Mouse (Mus musculus): ENCODE data around the gene Gm10234. TPM values are rescaled to one million over a fixed set of nuclear protein-coding genes. Genes with fewer than 3 reads are reported as not detected.

The Gm10234 gene
- polyA plus RNA-seq, 1 experiment from 2014 or later, result not detected

DNA sequence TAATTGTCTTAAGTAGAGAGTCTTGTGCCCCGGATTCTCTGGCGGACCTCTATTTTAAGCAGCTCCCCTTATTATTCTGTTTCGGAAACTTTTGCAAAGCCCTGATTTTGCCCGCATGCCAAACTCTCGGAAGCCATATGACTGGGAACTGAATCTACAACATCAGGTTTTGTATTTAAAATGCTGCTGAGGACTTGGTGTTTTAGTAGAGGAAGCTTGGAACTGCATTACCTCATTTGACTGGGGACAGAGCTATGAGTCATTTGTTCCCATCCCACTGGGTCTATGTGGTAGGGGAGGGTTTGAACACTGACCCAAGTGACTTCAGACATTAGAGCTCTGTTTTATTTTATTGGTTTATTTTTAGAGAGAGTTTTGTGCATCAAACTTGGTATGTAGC lies 38.2 kb downstream of the Gm10234 start:
- Histone ChIP-seq H3K27ac (ENCODE audit: low read length) (no peak overlapping the region), H3K36me3 (ENCODE audit: control insufficient read depth, insufficient read depth) (no peaks in the 10 kb centered on the region), H3K27me3 (replicated peaks; ENCODE audit: control insufficient read depth, insufficient read depth, low read length) (no peaks in the 10 kb centered on the region), H3K9ac (replicated peaks; ENCODE audit: low read depth, low read length) (no peak overlapping the region), H3K9me3 (ENCODE audit: control insufficient read depth, low read length) (no peaks in the 10 kb centered on the region), H3K4me3 (replicated peaks; ENCODE audit: low read length) (no peak overlapping the region), H3K4me1 (replicated peaks; ENCODE audit: control insufficient read depth, insufficient read depth, low read length) (no peaks in the 10 kb centered on the region), H3K4me2 (ENCODE audit: low read length) (no peak overlapping the region)
- 79% methylated on average over 5 of the region's 5 CpGs for WGBS
- no peak for ATAC-seq

GRCm38 (mm10) chr6:95362707-95363106 lies 40.8 kb downstream of the Gm10234 start:
- no peaks in the 10 kb centered on the region for H3K4me1 ChIP-seq (replicated peaks; ENCODE audit: control insufficient read depth, insufficient read depth, low read length)
- H3K36me3 ChIP-seq (ENCODE audit: control insufficient read depth, insufficient read depth), result no peaks in the 10 kb centered on the region
- no peaks in the 10 kb centered on the region for H3K27me3 ChIP-seq (replicated peaks; ENCODE audit: control insufficient read depth, insufficient read depth, low read length)
- H3K27ac ChIP-seq (ENCODE audit: low read length), result no peak overlapping the region
- no peaks in the 10 kb centered on the region for H3K9me3 ChIP-seq (ENCODE audit: control insufficient read depth, low read length)
- H3K4me3 ChIP-seq (replicated peaks; ENCODE audit: low read length), result no peak overlapping the region
- H3K4me2 ChIP-seq (ENCODE audit: low read length), result no peak overlapping the region
- no peak overlapping the region for H3K9ac ChIP-seq (replicated peaks; ENCODE audit: low read depth, low read length)
- ATAC-seq, result no peak
- WGBS, result 80% methylated on average over 5 of the region's 5 CpGs

- WGBS, result 77% methylated on average over 4 of the region's 4 CpGs
- no peaks in the 10 kb centered on the region for H3K4me1 ChIP-seq (replicated peaks; ENCODE audit: control insufficient read depth, insufficient read depth, low read length)
- no peaks in the 10 kb centered on the region for H3K27me3 ChIP-seq (replicated peaks; ENCODE audit: control insufficient read depth, insufficient read depth, low read length)
- no peaks in the 10 kb centered on the region for H3K36me3 ChIP-seq (ENCODE audit: control insufficient read depth, insufficient read depth)
- no peaks in the 10 kb centered on the region for H3K9me3 ChIP-seq (ENCODE audit: control insufficient read depth, low read length)
- H3K9ac ChIP-seq (replicated peaks; ENCODE audit: low read depth, low read length), result no peak overlapping the region
- no peak overlapping the region for H3K4me2 ChIP-seq (ENCODE audit: low read length)
- no peak overlapping the region for H3K27ac ChIP-seq (ENCODE audit: low read length)
- H3K4me3 ChIP-seq (replicated peaks; ENCODE audit: low read length), result no peak overlapping the region
- no peak for ATAC-seq
Measured at GRCm38 (mm10) chr6:95371811-95372210, 49.9 kb downstream of the Gm10234 start.

Other genes with a start within 250 kb of the Gm10234 start
- 5.4 and 7.5 TPM in 2 replicates for gene Kbtbd8, start 204.9 kb upstream of the Gm10234 start, polyA plus RNA-seq (2015; fragmentation: Nextera tagmentation; extraction: Ambion mirVana)

All from forebrain, embryonic 16.5 days (tissue).